In the genomic region with DNA sequence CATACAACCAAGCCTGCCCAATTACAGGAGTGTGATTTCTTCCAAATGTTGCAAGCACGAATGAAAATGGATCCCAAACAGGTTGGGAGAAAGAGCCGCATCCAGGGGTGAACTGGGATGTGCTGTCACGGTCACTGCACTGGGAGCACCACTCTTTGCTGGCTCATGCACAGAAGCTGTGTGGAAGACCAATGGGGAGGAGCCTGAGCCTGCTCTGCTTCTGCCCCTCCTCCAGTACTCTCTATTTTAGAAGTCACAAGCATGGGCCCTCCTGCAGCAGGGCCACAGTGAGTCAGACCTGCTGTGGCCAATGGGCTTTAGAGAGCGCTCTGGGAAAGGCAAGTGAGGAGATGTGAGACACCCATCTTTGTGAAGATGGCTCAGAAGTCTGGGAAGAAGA, we compare ENCODE assay signal across 12 mouse cellular contexts. TPM values are rescaled to one million over a fixed set of nuclear protein-coding genes. Genes with fewer than 3 reads are reported as not detected.
DNase-seq lines count a peak whose midpoint lies in the region; ATAC-seq lines count a peak whose summit lies in the region.
"Had no signal": no experiment of that assay in that cellular context is flagged by ENCODE, and none has a peak within 500 bp of the region (broad histone marks: within the 10 kb centered on the region; RNA-seq: fewer than 3 reads in every experiment).

No protein-coding gene starts in this region.

- H3K27me3 ChIP-seq in hindbrain, embryonic 15.5 days: no peaks in the 10 kb centered on the region
- H3K27me3 ChIP-seq in hindbrain, embryonic 11.5 days (ENCODE audit: control insufficient read depth, insufficient read depth, low read length): no peaks in the 10 kb centered on the region
- no peaks in the 10 kb centered on the region for H3K27me3 ChIP-seq in heart, embryonic 12.5 days (replicated peaks)

- peak overlapping the region; percentile 49 for H3K27ac ChIP-seq in hindbrain, embryonic 15.5 days (replicated peaks)
- H3K27ac ChIP-seq in hindbrain, embryonic 11.5 days (ENCODE audit: low read depth, low read length): no peak overlapping the region
- H3K27ac ChIP-seq in heart, embryonic 12.5 days (ENCODE audit: poor library complexity, severe bottlenecking): peak overlapping the region; percentile 60
- H3K27ac ChIP-seq: liver, embryonic 14.5 days had no signal

- no peak overlapping the region for H3K9ac ChIP-seq in hindbrain, embryonic 15.5 days
- no peak overlapping the region for H3K9ac ChIP-seq in hindbrain, embryonic 11.5 days (ENCODE audit: low read depth, low read length)
- H3K9ac ChIP-seq in heart, embryonic 12.5 days: no peak overlapping the region
- H3K9ac ChIP-seq: liver, embryonic 14.5 days had no signal

- no peaks in the 10 kb centered on the region for H3K9me3 ChIP-seq in hindbrain, embryonic 15.5 days
- H3K9me3 ChIP-seq in hindbrain, embryonic 11.5 days (ENCODE audit: control insufficient read depth, low read length): no peaks in the 10 kb centered on the region
- no peaks in the 10 kb centered on the region for H3K9me3 ChIP-seq in heart, embryonic 12.5 days (replicated peaks)

- ATAC-seq in hindbrain, embryonic 15.5 days (ENCODE audit: low FRiP score, low read depth): no peak
- no peak for ATAC-seq in hindbrain, embryonic 11.5 days (ENCODE audit: low FRiP score)
- peak; percentile 22; the same call in 1 of the 2 replicates for ATAC-seq in heart, embryonic 12.5 days (ENCODE audit: insufficient number of reproducible peaks, low FRiP score)
- ATAC-seq in activated CD4-positive, CD25-positive, alpha-beta regulatory T cell, adult 4 months: no peak
- ATAC-seq: inflammation-experienced regulatory T-cells, adult 6 months had no signal

- DNase-seq in hindbrain, embryonic 11.5 days (ENCODE audit: low spot score): no peak
- peak; percentile 67 for DNase-seq in 3134 (ENCODE audit: extremely low read depth, insufficient read length, low spot score)
- peak; percentile 65 for DNase-seq in NIH3T3 (ENCODE audit: low read depth)
- no peak for DNase-seq in ovary, postnatal 36 days (ENCODE audit: low spot score)
- DNase-seq in kidney, adult 9 months: no peak
- DNase-seq: right cerebral cortex, postnatal 25 days; thymus, postnatal 14 days had no signal

- H3K36me3 ChIP-seq in hindbrain, embryonic 15.5 days: no peaks in the 10 kb centered on the region
- no peaks in the 10 kb centered on the region for H3K36me3 ChIP-seq in hindbrain, embryonic 11.5 days (ENCODE audit: control insufficient read depth, insufficient read depth, low read length)
- no peaks in the 10 kb centered on the region for H3K36me3 ChIP-seq in heart, embryonic 12.5 days

- 69% methylated on average over 4 of the region's 4 CpGs for WGBS in hindbrain, embryonic 15.5 days
- 67% methylated on average over 4 of the region's 4 CpGs for WGBS in hindbrain, embryonic 11.5 days
- 64% methylated on average over 4 of the region's 4 CpGs for whole genome bisulfite sequencing in heart, embryonic 12.5 days

- no peak overlapping the region for H3K4me3 ChIP-seq in hindbrain, embryonic 15.5 days
- H3K4me3 ChIP-seq in hindbrain, embryonic 11.5 days (ENCODE audit: low read depth, low read length): no peak overlapping the region
- H3K4me3 ChIP-seq in heart, embryonic 12.5 days: no peak overlapping the region

- H3K4me2 ChIP-seq in hindbrain, embryonic 15.5 days: no peak overlapping the region
- no peak overlapping the region for H3K4me2 ChIP-seq in hindbrain, embryonic 11.5 days (replicated peaks; ENCODE audit: low read depth, low read length)
- H3K4me2 ChIP-seq in heart, embryonic 12.5 days: no peak overlapping the region

- H3K4me1 ChIP-seq in hindbrain, embryonic 15.5 days (replicated peaks): peaks cover 53% of the 10 kb centered on the region
- no peaks in the 10 kb centered on the region for H3K4me1 ChIP-seq in hindbrain, embryonic 11.5 days (replicated peaks; ENCODE audit: control insufficient read depth, insufficient read depth, low read length)
- H3K4me1 ChIP-seq in heart, embryonic 12.5 days (replicated peaks): peaks cover 52% of the 10 kb centered on the region

RNA-seq across cellular contexts. Expression of a gene that starts 25.3 kb away (rescaled TPM):
- 37.2 and 42.8 TPM in 2 replicates for polyA plus RNA-seq in hindbrain, embryonic 15.5 days (2015; fragmentation: Nextera tagmentation; extraction: Ambion mirVana)
- polyA plus RNA-seq in hindbrain, embryonic 11.5 days (2014; fragmentation: Nextera tagmentation; extraction: Ambion mirVana): 19.0 and 20.6 TPM in 2 replicates
- polyA plus RNA-seq in heart, embryonic 12.5 days (2016; fragmentation: Nextera tagmentation; extraction: Ambion mirVana): 5.4 and 6.3 TPM in 2 replicates
- 1 to 10 TPM; 5.8 to 8.9 TPM for polyA plus RNA-seq in activated CD4-positive, CD25-positive, alpha-beta regulatory T cell, adult 4 months (2017; shearing (Covaris generic))

Comparison
In these comparisons a context has a peak if more than half of its experiments do, and no peak if none do; other contexts are left out.
1. DNase-seq: peak in 3134 (single experiment) and NIH3T3 (single experiment); none in hindbrain, embryonic 11.5 days (single experiment), ovary, postnatal 36 days (single experiment) and kidney, adult 9 months (single experiment).